Mouse (Mus musculus) T-helper 1 cell (primary cell): ENCODE results near the gene Mndal.
"Not testable (repeated sequence)": the region's sequence is repeated elsewhere in the genome, so short reads cannot be mapped to it uniquely, and the experiment has no call there.

ENCODE experiments used
- in situ Hi-C: fragments of 300-600 bp; cut with MboI, MseI; formaldehyde crosslinking; loops from one replicate; pipeline ENCODE4 v1.15.1; 2025; ENCODE audit warnings: high pct_unique_total_duplicates

Gene Mndal

DNA sequence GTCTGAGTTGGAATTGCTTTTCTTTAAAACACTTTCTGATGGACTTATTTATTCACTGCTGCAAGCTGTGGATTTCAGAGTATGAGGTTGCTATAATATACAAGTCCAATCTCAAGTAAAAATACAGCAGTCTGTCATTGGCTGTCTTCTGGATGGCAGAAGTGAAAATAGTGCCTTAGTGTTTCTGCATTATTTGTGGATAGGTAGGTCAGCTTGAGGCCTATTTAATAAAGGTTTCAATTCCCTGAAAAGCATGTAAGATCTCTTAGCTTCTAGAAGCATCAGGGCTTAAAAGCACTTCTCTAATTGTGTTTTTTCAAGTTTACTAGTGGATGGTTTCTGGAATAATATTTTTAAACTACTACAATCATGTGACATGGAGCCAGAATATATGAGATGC is 52.5 kb downstream of the Mndal start:
- in situ Hi-C loops = loop anchor here (5.0 kb wide), 1 partner anchor 118 kb away; no protein-coding TSS in a partner anchor

DNA sequence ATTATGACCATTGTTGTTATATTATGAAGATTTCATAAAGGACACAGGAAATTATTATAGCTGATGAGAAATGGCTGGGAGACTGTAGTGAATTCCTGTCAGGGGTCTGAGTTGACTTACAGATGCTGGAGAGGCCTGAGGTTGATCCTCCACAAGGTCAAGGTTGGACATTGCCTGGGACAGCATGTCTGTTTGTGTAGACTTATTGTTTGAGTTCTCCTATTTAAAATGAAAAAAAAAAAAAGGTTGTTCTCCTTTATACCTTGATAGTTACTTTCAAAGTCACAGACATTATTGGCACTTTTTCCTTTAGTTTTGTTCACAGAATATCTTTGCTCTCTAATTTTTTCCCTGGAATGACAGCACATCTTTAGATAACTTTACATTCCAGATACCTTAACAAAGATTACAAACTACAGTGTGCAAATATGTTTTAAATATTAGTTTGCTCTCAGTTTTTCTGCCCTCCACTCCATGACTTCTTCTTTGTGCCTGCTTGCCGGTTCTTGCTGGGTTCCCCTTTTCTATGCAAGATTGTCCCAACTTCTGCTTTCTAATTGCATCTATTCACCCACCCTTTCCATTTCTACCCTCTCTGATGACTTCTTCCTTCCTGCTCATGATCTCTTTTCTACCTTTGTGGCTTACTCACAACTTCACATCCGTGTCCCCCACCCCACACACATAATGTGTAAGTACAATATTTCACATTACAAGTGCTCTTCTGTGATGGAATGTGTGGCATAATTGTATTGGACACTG is 55.1 kb downstream of the Mndal start:
- in situ Hi-C loops = not testable (repeated sequence)

DNA sequence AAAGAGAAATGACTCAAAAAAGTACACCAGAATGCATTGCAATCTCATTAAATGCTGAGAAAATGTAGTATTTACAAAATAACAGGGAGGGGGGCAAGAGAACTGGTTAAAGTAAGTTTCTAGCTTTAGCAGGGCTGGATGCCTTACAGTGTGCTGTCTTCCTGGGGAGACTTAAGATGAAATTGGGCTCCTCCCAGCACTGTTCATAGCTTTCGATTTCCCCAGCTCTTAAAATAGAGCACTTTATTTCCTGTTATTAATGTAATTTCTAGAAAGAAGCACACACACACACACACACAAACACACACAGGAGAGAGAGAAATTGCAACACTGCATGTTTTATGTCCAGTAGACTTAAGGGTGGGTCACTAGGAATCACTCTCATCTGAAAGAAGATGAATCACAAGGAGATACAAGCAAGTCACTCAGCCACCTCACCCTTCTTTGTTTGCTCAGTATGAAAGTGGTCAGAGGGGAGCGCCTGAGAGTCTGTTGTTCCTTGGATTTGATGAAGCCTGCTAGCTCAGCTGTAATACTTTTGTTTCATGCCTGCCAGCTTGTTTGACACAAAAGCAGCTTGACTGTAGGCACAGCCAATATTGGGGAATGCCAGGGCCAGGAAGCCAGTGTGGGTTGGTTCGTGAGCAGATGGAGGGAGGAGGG is 62.2 kb downstream of the Mndal start:
- in situ Hi-C loops = not testable (repeated sequence)

DNA sequence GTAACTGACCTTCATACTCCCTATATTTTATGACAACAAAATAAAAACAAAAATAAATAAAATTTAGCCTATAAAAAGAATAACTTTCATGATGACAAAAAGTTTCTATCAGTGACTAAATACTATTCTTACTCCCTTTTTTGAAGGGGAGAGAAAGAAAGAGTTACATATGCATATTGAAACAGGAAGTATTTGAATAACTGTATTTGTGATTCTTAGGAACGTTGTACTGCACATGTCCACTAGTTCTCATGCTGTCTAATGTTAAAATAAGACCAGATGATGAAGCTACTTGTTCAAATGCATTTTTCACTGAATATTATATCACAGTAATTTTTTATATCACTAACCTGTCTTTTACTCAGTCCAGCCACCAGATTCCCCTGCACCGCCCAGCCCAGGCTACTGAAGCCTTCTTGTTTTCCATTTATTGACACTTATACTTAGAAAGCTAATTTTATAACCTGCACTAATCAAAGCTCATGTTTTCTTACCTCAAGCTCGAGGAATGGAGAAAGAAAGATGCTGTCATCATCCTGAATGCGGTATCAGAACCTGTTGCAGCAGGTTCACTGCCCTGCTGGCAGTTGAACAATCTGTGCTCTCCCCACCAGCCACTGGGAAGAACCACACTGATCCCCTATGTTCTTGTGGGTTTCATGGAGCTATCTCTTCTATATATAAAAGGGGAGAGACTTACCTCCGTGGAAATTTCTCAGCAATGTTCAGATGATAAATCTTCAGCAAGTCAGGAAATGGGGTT is 62.9 kb downstream of the Mndal start:
- in situ Hi-C loops = not testable (repeated sequence)

DNA sequence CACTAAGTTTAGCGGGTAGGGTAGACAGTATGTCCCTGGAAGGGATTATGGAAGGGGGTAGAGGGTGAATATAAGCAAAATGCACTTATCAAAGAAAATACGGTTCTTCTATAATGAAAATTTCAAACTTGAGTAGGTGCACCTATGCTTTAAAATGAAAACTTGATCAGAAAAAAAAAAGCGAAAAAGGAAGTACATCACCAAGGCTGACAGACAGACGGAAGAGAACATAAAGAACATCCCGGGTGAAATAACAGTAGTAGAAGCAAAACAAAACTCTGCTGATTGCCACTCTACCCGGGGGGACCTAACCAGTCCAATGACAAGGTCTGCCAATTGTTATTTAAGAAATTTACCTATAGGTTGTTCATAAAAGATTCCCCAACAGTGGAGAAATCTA is 64.0 kb downstream of the Mndal start:
- in situ Hi-C loops = not testable (repeated sequence)

DNA sequence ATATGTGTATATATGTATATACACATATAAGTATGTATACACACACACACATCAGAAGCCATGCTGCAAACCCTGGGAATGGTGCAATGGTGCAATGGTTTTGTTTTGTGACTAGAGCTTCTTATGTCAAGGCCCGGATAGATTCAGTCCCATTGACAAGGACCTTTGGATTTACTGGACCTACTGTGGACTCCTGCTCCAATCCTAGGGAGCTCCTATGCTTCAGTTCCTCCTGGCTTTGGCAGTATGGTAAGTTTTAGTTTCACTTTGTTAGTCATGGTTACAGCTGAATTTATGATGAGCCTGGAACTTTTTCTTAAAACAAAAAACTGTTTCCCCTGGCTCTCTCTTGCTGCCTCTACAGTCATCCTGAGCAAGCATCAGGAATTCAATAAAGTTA is 65.2 kb downstream of the Mndal start:
- in situ Hi-C loops = not testable (repeated sequence)

DNA sequence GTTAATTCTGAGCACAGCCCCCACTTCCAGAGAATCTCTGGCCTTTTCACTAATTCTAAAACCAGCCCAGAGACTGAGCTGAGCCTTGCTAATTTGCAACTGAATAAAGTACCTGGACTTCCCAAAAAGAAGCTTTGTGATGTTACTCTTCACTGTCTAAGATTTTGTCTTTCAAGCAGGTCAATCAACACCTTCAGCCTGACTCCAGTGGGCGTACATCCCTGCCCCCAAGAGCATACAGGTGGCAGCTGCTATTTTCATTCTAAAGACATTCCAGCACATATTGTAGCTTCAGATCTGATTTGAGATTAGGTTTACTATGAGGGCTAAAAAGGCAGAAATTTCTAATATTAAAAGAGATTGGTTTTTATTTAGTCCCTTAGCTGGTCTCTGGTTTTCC is 73.7 kb downstream of the Mndal start:
- in situ Hi-C loops = not testable (repeated sequence)

DNA sequence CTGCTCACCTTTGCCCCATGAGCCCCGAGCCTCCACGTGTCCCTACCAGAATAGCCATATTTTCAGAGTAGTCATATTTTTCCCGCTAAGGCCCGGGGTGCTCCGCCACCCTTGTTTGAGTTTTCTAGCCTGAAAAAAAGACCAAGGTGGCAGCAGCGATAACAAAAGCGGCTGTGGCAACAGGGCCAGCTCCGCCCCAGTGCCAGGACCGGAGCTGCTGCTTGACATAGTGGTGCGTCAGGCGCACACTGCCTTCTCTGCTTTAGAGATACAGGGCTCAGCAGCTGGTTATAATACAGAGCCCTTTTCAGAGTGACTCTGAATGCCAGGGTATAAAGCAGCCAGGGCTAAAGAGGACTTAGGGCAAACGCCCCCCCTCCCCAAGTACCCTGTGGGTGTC is 75.8 kb downstream of the Mndal start:
- in situ Hi-C loops = no loop called here

DNA sequence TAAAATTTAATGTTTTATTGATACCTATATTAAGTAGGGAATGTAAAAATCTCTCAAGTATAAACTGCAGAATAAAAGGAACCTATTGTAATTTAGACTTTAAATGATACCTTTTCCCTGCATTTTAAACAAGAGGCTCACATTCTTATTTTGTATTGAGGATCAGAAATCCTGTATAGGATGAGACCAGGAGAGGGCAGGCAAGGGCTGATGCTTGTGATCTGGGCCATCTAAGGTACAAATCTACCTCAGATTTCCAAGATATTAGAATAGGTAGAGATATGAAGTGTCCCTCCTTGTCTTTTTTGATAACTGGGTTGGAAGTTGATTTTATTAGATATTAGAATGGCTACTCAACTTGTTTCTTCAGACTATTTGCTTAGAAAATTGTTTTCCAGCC is 88.6 kb downstream of the Mndal start:
- in situ Hi-C loops = not testable (repeated sequence)

DNA sequence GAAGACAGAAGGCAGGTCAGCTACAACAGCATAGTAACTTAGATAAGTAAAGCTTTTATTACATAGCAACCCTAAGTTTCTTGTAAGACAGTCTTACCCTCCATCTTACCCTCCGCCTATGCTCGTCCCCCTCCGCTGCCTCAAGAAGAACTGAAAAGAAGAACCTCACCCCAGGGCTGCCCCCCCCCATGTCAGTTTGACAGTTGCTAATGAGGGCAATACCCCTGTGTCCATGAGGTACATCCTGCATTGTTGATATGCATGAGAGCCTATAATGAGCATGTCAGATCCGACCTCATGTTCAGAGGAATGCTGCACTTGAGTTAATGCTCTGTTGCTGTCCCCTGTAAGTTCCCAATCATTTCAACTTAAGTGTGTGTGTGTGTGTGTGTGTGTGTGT is 89.4 kb downstream of the Mndal start:
- in situ Hi-C loops = not testable (repeated sequence)

DNA sequence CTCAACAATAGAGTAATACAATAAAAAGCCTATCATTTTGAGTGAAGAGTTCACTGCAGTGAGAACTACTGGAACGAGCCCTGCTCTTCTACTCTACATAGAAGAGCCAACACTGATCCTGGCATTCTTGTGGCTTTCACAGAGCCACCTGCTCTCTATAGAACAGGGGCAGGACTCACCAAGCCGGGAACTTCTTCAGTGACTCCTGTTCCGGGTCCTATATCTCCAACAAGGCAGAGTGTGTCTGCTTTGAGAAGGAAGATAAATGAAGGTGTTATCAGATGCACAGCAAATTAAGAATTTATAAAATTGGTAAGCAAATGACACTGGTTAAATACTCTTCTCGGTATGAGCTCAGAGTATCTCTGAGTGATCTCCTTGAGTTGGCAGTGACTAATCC is 96.1 kb downstream of the Mndal start:
- in situ Hi-C loops = loop anchor here (10.0 kb wide), 1 partner anchor 619 kb away; no protein-coding TSS in a partner anchor

DNA sequence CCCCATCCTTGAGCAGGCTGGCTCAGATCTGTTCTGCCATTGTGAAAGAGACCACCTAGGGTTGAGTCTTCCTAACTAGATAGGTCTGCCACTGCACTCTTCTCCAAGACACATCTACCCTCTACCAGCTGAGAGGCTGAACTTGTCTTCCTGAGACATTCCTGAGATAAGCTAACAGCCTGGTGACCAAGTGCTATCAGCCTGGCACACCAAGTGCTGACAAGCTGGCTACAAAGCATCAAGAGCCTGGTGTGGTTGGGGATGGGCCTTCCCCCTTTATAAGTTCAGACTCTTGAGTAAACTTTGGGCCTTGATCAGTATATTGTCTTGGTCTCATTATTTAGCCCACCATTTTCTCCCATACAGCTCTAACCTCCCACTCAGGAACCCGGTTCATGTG is 97.5 kb downstream of the Mndal start:
- in situ Hi-C loops = loop anchor here (10.0 kb wide), 1 partner anchor 620 kb away; no protein-coding TSS in a partner anchor

DNA sequence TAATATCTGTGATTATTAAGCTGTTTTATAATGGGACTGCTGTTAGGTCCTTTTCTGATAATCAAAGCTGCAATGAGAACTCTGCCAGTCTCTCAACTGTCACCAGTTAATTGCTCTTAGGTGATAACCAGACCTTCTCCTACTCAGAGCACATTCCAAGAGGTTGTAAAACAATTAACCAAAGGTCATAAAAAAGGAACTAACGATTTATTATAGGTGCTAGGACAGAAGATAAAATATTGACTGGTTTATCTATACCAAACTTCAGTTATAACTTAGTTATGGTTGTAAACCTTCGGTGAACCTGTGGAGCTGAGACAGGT is 120.8 kb downstream of the Mndal start:
- in situ Hi-C loops = not testable (repeated sequence)

DNA sequence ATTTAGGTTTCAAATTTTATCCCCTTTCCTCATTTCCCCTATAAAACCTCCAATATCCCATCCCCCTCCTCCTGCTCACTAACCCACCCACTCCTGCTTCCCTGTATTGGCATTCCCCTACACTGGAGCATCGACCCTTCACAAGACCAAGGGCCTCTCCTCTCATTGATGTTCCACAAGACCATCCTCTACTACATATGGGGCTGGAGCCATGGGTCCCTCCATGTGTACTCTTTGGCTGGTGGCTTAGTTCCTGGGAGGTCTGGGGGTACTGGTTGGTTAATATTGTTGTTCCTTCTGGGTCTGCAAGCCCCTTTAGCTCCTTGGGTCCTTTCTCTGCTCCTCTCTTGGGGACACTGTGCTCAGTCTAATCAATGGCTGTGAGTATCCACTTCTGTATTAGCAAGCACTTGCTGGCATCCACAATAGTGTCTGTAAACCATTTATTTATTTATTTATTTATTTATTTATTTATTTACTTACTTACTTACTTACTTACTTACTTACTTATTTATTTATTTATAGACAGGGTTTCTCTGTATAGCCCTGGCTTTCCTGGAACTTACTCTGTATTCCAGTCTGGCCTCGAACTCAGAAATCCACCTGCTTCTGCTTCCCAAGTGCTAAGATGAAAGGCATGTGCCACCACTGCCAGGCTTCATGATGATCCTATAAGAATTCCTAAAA is 121.4 kb downstream of the Mndal start:
- in situ Hi-C loops = not testable (repeated sequence)

DNA sequence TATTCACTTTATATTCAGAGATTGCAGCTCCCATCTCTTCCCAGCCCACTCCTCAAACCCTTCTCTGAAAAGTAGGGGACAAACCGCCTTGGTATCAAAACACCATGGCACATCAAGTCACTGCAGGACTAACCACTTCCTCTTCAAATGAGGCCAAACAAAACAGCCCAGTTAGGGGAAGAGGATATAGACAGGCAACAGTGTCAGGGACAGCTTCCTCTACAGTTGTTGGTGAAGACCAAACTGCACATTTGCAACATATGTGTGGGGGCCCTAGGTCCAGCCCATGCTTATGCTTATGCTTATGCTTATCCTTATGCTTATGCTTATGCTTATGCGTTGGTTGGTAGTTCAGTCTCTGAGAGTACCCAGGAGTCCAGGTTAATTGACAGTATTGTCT is 133.0 kb downstream of the Mndal start:
- in situ Hi-C loops = loop anchor here (5.0 kb wide), 2 partner anchors 138 to 1172 kb away; no protein-coding TSS in a partner anchor

DNA sequence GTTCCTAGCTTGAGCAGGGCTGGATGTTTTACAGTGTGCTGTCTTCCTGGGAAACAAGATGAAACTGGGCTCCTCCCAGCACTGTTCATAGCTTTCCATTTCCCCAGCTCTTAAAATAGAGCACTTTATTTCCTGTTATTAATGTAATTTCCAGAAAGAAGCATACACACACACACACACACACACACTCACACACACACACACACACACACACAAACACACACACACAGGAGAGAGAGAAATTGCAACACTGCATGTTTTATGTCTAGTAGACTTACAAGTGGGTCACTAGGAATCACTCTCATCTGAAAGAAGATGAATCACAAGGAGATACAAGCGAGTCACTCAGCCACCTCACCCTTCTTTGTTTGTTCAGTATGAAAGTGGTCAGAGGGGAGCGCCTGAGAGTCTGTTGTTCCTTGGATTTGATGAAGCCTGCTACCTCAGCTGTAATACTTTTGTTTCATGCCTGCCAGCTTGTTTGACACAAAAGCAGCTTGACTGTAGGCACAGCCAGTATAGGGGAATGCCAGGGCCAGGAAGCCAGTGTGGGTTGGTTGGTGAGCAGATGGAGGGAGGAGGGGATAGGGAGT is 139.5 kb downstream of the Mndal start:
- in situ Hi-C loops = not testable (repeated sequence)

DNA sequence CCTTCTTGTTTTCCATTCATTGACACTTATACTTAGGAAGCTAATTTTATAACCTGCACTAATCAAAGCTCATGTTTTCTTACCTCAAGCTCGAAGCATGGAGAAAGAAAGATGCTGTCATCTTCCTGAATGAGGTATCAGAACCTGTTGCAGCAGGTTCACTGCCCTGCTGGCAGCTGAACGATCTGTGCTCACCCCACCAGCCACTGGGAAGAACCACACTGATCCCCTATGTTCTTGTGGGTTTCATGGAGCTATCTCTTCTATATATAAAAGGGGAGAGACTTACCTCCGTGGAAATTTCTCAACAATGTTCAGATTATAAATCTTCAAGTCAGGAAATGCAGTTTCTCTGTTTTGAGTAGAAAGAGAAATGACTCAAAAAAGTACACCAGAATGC is 140.1 kb downstream of the Mndal start:
- in situ Hi-C loops = not testable (repeated sequence)

DNA sequence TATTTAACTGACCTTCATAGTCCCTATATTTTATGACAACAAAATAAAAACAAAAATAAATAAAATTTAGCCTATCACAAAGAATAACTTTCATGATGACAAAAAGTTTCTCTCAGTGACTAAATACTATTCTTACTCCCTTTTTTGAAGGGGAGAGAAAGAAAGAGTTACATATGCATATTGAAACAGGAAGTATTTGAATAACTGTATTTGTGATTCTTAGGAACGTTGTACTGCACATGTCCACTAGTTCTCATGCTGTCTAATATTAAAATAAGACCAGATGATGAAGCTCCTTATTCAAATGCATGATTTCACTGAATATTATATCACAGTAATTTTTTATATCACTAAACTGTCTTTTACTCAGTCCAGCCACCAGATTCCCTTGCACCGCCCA is 140.5 kb downstream of the Mndal start:
- in situ Hi-C loops = not testable (repeated sequence)
